Mouse (Mus musculus): ENCODE measurements around the gene Alkbh3. TPM values are rescaled to one million over a fixed set of nuclear protein-coding genes. Genes with fewer than 3 reads are reported as not detected.

Alkbh3 gene
- total and polyA plus RNA-seq, 3 experiments = not detected

DNA sequence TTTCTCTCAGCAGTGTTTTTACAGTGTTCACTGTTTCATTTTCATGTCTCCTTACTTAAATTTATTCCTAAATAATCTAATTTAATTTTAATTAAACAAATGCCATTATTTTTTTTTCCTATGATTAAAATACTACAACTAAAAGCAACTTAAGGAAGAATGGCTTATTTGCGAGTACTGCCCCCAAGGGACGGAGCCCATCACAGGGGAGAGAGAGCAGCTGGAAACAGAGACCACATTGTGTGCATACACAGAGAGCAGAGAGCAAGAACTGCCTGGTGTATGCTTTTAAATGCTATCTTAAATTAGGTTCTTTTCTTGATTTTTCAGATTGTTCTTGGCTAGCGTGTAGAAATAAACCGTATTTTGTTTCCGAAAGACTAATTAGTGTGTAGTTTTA, 63.6 kb downstream of the Alkbh3 start:
- TF ChIP-seq NELFE (IDR thresholded peaks at IDR 0.05; ENCODE audit: low read depth, low read length) (no peak), MYB (IDR thresholded peaks at IDR 0.05; ENCODE audit: low read depth, low read length) (no peak), USF2 (IDR thresholded peaks at IDR 0.05; ENCODE audit: borderline replicate concordance in 1 of 2, insufficient read depth in 1 of 2, low read depth in 1 of 2, low read length in 2 of 2) (no peak), GATA1 (IDR thresholded peaks at IDR 0.05; ENCODE audit: low read depth, low read length) (no peak), KAT2A (conservative IDR thresholded peaks at IDR 0.05; ENCODE audit: low read depth, low read length) (no peak), BHLHE40 (IDR thresholded peaks at IDR 0.05; ENCODE audit: borderline replicate concordance, low read depth, low read length) (no peak), ZKSCAN1 (IDR thresholded peaks at IDR 0.05; ENCODE audit: low read depth, low read length) (no peak), POLR2A (IDR thresholded peaks at IDR 0.05; ENCODE audit: control insufficient read depth in 1 of 2, insufficient read depth in 1 of 2, low read depth in 1 of 2, low read length in 2 of 2, poor library complexity in 1 of 2) (no peak), SIN3A (IDR thresholded peaks at IDR 0.05; ENCODE audit: low read length) (no peak), MAZ (IDR thresholded peaks at IDR 0.05; ENCODE audit: low read depth, low read length) (no peak), ELF1 (IDR thresholded peaks at IDR 0.05; ENCODE audit: low read depth, low read length) (no peak), ZMIZ1 (IDR thresholded peaks at IDR 0.05; ENCODE audit: low read depth, low read length) (no peak), TBP (IDR thresholded peaks at IDR 0.05; ENCODE audit: low read depth, low read length) (no peak), UBTF (IDR thresholded peaks at IDR 0.05; ENCODE audit: borderline replicate concordance, insufficient read depth, low read depth, low read length) (no peak), MAFK (IDR thresholded peaks at IDR 0.05; ENCODE audit: borderline replicate concordance, low read depth, low read length) (no peak), POLR2AphosphoS2 (IDR thresholded peaks at IDR 0.05; ENCODE audit: low read length) (no peak)
- H3K4me3 ChIP-seq (ENCODE audit: control insufficient read depth in 1 of 2, insufficient read depth in 1 of 2, low read depth in 2 of 2, low read length in 2 of 2) = no peak overlapping the region
- peaks cover 0 to 5% of the 10 kb centered on the region in 2 experiments; a peak in 3 of 4 replicates for H3K27me3 ChIP-seq (ENCODE audit: control insufficient read depth in 1 of 2, insufficient read depth in 2 of 2, low read length in 2 of 2)
- H3K9ac ChIP-seq (ENCODE audit: control insufficient read depth, low read depth, low read length, poor library complexity, severe bottlenecking) = no peak overlapping the region
- H3K27ac ChIP-seq (ENCODE audit: control insufficient read depth, low read depth, low read length) = no peak overlapping the region
- no peaks in the 10 kb centered on the region for H3K36me3 ChIP-seq (ENCODE audit: control insufficient read depth in 1 of 2, insufficient read depth in 2 of 2, low read length in 2 of 2)
- no peaks in the 10 kb centered on the region for H3K4me1 ChIP-seq (ENCODE audit: control insufficient read depth in 1 of 2, insufficient read depth in 2 of 2, low read length in 2 of 2)
- no peak for DNase-seq (ENCODE audit: low read depth, low spot score)
- H3K9me3 ChIP-seq (replicated peaks; ENCODE audit: insufficient read depth, low read length) = no peaks in the 10 kb centered on the region
- H3K79me2 ChIP-seq (ENCODE audit: control insufficient read depth, insufficient read depth, low read length, poor library complexity) = no peaks in the 10 kb centered on the region

GRCm38 (mm10) chr2:93944855-93945254, 65.8 kb downstream of the Alkbh3 start:
- DNase-seq (ENCODE audit: low read depth, low spot score) = no peak
- TF ChIP-seq EP300 (IDR thresholded peaks at IDR 0.05; ENCODE audit: low read depth in 1 of 2, low read length in 2 of 2) (no peak), KAT2A (conservative IDR thresholded peaks at IDR 0.05; ENCODE audit: low read depth, low read length) (no peak), ZNF384 (IDR thresholded peaks at IDR 0.05; ENCODE audit: low read depth, low read length) (no peak)
- Histone ChIP-seq H3K4me3 (ENCODE audit: control insufficient read depth in 1 of 2, insufficient read depth in 1 of 2, low read depth in 2 of 2, low read length in 2 of 2) (no peak overlapping the region), H3K9me3 (replicated peaks; ENCODE audit: insufficient read depth, low read length) (no peaks in the 10 kb centered on the region), H3K27me3 (ENCODE audit: control insufficient read depth in 1 of 2, insufficient read depth in 2 of 2, low read length in 2 of 2) (peaks cover 2 to 10% of the 10 kb centered on the region in 2 experiments), H3K27ac (ENCODE audit: control insufficient read depth, low read depth, low read length) (no peak overlapping the region), H3K9ac (ENCODE audit: control insufficient read depth, low read depth, low read length, poor library complexity, severe bottlenecking) (no peak overlapping the region), H3K36me3 (ENCODE audit: control insufficient read depth in 1 of 2, insufficient read depth in 2 of 2, low read length in 2 of 2) (no peaks in the 10 kb centered on the region), H3K79me2 (ENCODE audit: control insufficient read depth, insufficient read depth, low read length, poor library complexity) (no peaks in the 10 kb centered on the region), H3K4me1 (ENCODE audit: control insufficient read depth in 1 of 2, insufficient read depth in 2 of 2, low read length in 2 of 2) (no peaks in the 10 kb centered on the region)

All from MEL (cell line).